Mouse (Mus musculus) cerebral cortex, adult 2 months (tissue): ENCODE data around the gene Irak2.

Source experiments
- WGBS: fragments of 180-500 bp; shearing (Covaris S2); methylation state at CpG from one replicate; pipeline ENCODE4 v1.1.7; 2018; 5-methylcytosine and 5-hydroxymethylcytosine counted together

The Irak2 gene

DNA sequence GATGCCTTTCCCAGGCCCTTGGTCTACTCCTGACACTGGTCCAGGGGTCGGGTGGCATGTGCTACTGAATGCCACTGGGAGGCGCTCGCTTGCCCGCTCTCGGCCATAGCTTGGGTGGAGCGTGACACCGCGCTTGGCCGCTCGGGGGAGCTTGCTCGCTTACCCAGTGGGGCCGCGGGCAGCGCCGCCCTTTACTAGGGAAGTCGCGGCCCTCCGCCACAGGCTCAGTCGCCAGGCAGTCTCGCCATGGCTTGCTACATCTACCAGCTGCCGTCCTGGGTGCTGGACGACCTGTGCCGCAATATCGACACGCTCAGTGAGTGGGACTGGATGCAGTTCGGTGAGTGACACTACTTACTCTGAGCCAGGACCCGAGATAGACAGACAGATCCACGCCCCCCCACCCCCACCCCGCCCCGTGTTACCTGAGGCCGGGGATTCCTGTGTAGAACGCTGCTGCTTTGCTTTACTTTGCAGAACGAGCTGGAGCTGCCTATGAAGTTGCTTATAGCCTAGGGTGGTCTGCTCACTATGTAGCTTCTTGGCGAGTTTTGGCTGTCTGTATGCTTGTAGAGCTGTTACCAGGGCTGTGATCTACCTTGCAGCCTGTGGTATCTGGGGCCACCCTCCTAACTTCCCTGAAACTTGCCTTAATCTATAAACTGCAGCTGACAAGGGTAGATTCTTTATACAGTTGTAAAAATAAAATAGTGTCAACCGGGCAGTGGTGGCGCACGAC is at the start of gene Irak2:
TSS of gene Irak2 (plus strand) at position 166 of the 739 bp plus-strand sequence.
- WGBS = 5% methylated on average over 37 of the region's 37 CpGs

DNA sequence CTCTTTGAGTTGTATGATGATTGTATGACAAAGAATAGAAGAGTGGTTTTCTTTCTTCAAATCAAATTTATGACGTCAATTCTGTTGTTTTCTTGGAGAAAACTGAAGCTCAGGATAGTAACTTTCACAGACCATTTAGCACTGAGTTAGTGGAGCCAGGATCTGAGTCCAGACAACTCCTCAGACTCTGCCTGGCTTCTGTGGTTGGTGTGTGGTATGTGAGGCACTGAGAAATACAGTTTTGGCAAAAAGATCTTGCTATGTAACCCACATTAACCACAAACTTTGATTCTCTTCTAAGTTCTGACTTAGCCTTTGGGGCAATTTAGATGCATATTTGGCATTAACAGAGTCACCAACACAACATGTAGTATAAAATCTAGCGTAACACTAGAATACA is 45.6 kb upstream of the Irak2 start:
- WGBS = 86% methylated on average over 2 of the region's 2 CpGs

DNA sequence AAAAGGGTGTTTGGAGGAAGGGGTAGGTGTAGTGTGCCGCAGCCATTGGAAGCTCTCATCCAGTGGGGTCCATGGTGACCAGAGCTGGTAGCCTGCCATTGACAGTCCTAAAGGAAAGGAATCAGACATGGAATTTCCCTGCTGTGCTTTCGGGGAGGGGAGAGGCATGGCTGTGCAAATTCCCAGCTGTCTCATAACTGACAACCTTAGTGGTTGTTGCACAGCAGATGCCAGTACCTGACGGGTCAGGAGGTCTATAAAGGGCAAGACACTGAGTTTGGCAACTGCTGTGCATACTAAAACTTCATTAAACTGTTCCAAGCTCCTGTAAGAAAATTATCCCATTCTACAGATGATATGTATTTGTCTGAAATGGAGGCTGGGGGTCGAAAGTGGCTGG is 40.3 kb upstream of the Irak2 start:
- WGBS = 90% methylated on average over 4 of the region's 4 CpGs

DNA sequence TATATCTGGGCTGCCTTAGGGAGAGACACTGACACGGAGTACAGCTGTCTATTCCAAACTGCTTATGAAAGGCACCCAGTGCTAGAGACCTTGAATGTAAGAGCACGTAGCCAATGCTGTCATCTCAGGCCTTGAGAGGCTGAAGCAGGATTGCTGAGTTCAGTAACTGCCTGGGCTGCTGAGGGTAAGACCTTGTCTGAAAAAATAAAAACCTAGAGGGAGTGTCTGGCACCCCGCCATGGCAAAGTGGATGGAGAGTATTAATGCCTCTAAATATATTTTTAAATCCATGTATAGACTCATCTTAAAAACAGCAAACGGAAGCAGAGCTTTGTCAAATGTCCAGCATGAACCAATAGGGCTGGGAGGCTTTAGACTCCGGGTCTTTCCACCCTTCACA is 38.4 kb upstream of the Irak2 start:
- WGBS = 59% methylated on average over 5 of the region's 5 CpGs

DNA sequence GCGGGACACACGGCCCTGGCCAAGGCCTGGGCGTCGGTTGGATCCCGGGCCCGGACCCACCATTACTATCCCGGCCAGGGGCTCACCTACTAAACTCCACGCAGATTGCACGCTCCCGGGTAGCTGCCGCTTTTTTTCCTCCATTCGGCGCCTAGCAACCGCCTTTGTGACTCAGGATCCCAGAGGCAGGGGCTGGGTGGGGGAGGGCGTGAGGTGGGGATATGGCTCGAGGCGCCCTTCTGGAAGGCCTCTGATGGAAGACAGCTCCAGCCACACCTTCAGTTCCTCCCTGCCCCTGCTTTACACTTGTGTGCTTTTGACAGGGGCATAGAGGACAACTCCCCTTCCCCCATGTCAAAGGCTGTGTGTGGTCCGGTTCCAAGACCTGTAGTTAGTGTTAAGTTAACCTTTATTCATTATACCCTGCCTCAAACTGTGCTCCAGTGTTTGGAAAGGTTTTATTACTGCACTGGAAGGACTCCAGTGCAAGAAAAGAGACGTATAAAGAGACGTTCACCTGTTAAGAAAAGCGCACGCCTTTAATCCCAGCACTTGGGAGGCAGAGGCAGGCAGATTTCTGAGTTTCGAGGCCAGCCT is 37.6 kb upstream of the Irak2 start, which contains the start of gene Fancd2os:
TSS of gene Fancd2os (minus strand) at position 173 of the 597 bp plus-strand sequence.
- 48% methylated on average over 23 of the region's 23 CpGs for WGBS

DNA sequence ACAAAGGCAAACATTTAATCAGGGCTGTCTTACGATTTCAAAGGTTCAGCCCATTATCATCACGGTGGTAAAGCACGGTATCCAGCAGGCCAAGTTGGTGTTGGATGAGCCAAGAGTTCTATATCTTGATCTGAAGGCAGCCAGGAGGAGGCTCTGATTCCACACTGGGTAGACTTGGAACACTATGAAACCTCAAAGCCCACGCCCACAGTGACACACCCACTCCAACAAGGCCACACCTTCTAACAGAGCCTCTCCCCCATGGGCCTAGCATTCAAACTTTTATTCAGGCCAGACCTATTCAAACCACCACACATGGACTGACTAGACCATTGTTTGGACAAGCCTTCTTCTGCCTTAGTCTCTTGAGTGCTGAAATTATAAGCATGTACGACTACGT is 35.4 kb upstream of the Irak2 start:
- WGBS = 86% methylated on average over 6 of the region's 6 CpGs

DNA sequence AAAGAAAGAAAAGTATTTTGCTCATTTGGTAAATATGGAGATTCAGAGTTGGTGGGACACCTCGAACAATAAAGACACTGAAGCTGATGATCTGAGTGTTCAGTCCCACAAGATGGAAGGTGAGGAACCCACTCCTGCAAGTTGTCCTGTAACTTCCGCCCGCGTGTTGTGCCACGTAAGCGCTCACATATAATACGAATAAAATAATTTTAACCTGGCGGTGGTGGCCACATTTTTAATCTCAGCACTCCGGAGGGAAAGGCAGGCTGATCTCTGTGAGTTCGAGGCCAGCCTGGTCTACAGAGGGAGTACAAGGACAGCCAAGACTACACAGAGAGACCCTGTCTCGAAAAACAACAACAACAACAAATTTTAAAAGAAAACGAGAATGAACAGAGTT is 34.3 kb upstream of the Irak2 start:
- WGBS = 45% methylated on average over 12 of the region's 12 CpGs

DNA sequence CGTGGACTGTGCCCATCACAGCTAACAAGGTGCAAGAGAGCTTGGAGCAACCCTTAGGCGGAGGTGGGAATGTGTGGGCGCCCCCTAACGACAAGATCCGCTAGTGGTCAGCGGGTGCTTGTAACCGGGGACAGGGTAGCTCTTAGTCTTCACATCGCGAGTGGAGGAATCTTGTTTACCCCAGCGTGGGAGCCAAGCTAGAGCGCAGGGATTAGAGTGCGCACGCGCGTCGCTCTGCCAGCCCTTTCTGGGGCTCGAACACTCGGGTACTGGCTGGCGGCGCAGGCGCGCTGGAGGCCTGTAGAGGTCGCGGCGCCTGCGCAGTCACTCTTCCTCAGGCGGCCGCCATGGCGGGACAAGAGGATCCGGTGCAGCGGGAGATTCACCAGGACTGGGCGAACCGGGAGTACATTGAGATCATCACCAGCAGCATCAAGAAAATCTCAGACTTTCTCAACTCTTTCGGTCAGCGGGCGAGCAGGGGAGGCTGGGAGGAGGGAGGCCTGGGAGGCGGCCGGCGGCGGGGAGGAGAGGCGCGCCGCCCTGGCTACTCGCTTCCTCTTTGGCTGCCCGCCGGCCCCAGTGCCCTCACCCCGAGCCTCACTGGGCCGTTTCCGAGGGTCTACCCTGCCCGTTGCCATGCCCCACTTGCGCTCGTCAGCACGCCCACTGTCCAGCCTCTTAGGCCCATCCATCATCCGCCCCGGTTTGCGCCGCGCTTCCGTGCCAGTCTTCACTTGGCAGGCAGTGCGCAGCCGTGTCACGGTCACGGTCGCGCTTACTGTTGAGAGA is 33.6 kb upstream of the Irak2 start, which contains the start of gene Brk1:
TSS of gene Brk1 (plus strand) at position 341 of the 792 bp plus-strand sequence.
- under 1% methylated on average over 65 of the region's 65 CpGs for WGBS

DNA sequence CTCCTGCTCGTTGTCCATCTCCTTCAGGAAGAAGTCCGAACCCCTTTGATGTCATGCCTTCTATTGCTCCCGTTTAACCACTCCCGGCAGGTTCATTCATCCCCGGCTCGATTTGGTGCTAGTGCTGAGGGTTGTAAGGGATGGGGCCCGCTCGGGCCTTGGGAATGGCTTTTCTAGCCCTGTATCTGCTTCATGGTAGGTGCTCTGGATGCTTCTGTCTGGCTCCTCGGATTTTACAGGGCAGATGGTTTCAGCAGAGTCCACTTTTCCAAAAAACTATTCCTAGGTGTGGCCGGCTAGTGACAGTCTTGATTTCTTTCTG is 33.1 kb upstream of the Irak2 start:
- 2% methylated on average over 10 of the region's 10 CpGs for WGBS

DNA sequence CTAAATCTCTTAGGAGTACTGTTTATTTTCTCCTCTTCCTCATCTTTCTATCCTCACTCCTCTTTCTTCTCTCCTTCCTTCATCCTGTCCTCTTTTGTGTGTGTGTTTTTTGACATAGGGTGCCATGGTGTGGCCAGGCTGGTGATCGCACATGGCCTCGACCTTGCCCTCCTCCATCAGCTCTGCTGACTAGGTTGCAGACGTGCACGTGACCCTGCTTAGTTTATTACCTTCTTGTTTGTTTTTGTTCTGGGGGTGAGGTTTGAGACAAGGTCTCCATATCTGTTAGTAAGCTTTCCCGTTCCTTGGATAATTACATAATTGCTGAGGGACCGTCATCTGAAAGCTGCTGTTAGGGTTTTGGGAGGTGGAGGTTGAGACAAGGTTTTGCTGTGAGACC is 29.4 kb upstream of the Irak2 start:
- 53% methylated on average over 6 of the region's 6 CpGs for WGBS

DNA sequence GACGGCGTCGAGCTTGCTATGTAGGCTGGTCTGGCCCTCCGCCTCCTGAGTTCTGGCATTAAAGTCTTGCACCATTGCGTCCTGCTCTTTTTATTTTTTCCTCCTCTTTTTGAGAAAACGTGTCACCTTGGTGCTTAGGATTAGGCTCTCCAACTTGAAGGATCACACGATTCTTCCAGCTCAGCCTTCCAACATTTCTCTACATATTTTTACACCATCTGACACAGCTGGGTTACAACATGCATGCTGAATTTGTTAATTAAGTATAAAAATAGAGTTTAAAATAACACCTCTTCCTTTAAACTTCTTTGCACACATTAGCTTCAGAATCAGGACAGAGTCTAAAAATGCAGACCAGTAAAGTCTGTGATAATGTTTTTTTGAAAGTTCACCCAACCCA is 29.0 kb upstream of the Irak2 start:
- WGBS = 38% methylated on average over 7 of the region's 7 CpGs

DNA sequence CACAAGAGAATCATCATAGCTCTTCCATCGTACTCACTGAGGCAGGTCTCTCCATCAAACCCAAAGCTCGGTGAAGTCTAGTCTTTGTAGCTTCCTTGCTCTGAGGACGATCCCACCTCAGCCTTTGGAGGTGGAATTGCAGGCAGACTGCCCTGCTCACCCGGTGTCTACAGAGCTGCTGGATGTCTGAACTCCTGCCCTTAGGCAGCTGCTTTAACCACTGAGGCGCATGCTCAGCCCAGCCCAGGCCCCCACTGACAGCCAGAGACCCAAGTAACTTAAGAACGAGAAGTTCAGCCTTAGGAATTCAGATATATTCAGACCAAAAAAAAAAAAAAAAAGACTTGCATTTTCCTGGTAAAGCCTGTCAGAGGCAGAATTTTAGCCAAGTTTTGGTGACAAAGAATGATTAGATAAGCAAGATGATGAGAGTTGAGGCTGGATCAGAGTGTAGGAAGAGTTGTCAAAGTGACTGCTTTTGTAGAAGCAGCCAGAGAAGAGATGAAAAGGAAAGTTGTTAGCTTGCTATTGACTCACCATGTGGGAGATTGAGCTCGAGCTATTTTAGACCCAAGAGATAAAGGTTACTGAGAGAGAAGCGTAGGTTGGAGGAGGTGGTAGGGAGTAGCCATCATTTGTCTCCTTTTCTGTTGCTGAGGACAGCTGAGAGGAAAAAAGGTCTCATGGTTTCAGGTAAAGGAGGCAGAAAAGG is 25.9 kb upstream of the Irak2 start:
- 42% methylated on average over 8 of the region's 8 CpGs for WGBS

DNA sequence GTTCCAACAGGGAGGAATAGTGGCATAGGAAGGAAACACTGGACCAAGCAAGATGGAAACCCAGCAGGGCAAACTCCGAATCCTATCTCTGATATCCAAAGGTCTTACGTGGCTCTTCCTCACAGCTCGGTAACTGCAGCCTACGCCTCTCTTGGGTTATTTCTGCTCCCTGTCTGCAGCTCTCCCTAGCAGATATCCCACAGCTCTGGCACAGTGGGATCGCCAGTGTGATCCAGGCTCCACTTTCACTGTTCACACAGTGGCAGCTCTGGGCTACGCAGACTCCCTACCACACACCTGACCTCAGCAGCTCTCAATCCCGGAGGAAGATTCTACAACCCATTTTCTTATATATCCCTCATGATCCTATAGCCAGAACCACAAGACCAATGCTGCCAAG is 24.1 kb upstream of the Irak2 start:
- WGBS = 58% methylated on average over 7 of the region's 7 CpGs

DNA sequence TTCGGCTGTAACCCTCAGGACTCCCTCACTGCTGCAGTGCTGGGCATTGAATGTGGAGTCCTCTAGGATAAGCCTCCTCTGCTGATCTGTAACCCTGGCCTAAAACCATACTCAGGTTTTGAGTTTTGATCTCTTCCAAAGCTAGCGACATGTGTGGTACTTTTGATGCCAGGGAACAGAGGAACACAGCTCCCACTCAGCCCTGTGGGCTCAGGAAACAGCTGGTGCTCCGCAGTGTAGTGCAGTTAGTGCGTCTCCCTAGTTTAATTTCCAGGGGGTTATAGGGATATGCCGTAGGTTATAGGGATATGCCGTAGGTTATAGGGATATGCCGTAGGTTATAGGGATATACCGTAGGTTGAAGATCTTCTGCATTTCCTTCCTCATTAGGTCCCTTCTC is 23.3 kb upstream of the Irak2 start:
- 63% methylated on average over 8 of the region's 8 CpGs for WGBS

DNA sequence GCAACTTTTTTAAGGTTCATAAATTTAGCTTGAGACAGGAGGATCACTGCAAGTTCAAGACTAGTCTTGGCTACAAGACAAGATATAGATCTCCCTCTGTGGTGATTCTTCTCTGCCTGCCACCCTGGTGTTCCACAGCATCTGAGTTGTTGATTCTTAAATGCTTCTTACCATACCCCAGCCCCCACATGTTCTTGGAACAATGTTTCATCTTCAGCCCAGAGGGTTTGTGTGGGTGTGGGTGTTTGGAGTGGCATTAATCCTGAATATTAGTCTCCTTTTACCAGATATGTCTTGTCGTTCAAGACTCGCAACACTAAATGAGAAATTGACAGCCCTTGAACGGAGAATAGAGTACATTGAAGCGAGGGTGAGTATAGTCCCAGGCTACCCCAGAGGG is 22.8 kb upstream of the Irak2 start:
- 76% methylated on average over 4 of the region's 4 CpGs for WGBS

DNA sequence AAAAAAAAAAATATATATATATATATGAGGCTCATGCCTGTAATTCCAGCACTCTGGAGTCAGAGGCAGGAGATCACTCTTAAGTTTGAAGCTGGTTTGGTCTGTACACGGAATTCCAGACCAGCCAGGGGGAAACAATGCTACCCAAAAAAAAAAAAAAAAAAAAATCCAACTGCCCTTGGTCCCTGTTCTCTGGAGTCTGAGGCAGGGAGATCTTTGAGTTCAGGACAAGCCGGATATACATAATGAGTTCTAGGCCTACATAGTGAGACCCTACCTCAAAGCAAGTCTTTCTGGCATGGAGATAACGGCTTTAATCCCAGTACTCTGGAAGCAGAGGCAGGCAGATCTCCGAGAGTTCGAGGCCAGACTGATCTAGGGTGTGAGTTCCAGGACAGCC is 14.9 kb upstream of the Irak2 start:
- 39% methylated on average over 5 of the region's 5 CpGs for WGBS

DNA sequence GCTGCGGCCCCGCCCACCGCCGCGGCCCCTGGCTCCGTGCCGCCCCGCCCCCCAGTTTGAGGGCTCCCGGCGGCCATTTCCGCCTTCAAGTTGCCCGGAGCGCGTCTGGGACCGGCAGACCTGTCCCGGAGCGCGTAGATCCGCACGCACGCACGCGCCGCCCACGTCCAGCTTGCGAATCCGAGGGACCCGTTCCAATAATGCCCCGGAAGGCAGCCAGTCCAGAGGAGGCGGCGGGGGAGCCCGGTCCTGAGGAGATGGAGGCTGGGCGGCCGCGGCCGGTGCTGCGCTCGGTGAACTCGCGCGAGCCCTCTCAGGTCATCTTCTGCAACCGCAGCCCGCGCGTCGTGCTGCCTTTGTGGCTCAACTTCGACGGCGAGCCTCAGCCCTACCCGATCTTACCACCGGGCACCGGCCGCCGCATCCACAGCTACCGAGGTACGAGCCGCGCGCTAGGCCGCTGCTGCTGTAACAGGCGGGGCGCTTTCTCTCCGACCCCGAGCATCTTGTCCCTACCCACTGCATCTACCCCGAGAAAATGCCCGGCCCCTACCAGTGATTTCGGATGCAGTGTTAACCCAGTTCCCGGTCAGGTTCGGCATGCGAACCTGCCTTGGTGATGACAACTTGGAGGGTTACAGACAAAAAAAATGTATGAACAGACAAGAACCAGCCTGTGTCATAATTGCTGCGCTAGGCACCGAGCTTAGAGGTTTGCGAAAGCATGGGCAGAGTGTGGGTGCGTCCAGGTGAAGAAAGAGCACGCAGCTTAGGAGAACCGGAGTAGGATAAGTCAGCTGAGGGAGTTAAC is 14.1 kb upstream of the Irak2 start, which contains the start of gene Vhl:
TSS of gene Vhl (plus strand) at position 19 of the 811 bp plus-strand sequence.
- under 1% methylated on average over 69 of the region's 76 CpGs for WGBS

DNA sequence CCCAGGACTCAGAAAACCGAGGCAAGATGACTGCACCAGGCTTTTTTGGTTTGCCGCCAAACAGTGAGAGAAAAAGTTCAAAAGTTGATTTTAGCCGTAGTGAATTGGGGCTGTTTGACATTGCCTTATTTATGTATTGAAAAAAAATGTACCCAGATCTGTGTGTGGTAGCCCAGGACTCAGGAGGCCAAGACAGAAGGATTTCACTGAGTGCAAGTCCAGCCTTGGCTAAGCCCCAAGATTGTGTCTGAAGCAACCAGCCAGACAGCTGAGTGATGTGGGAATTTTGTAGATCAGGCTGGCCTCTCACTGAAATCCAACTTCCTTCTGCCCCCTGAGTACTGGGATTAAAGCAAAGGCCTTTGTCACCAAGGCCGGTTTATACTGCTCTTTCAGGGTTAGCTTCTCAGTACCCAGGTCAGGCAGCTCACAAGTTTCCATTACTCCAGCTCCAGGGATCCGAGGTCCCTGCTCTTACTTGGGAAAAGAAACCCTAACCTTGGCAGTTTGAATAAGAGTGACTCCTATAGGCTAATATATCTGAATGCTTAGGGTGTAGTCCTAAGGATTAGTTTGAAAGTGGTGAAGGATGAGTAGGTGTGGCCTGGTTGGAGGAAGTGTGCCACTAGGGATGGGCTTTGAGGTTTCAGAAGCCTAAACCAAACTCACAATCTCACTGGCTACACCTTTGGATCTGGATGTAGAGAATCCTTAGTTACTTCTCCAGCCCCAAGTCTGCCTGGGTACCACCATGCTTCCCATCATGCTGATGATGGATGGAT is 13.1 kb upstream of the Irak2 start:
- WGBS = 34% methylated on average over 5 of the region's 5 CpGs

DNA sequence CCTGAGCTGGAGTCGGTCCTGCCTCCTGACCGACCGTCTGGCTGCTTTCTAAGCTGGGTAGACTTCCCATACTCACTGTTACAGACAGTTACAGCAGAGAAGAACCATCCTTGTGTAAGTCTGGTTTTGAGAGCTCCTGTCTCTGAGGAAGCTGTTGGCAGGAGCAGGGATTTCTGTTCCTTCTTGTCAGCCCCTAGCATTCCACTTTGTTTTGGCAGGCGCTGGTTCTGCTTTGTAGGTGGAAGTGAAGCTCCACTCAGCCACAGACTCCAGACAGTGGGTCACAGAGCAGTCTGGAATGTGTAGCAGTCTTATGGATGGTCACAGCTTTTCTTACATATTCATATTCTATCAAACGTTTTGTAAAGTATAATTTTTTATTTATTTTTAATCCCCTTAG is 7.9 kb upstream of the Irak2 start:
- WGBS = 34% methylated on average over 5 of the region's 5 CpGs

DNA sequence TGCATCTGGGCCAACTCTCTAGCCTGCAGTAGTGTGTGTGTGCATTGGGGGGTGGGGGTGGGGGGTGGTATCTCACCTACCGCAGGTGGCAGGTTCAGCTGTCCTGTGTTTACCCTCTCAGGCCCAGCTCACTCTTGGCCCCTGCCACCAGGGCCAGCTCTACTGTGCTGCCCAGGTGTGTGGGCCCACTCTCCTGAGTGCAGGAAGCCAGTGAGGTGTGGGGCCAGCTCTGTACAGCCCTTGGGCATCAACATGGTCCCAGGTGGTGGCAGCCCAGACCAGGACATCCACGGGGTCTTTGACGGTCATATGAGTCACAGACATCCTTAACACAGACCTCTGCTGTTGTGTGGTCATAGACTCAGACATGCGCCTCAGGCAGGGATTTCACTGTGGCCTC is 5.4 kb upstream of the Irak2 start:
- 96% methylated on average over 4 of the region's 4 CpGs for WGBS
